Mouse (Mus musculus): ENCODE measurements around the gene Dynll2.
A peak's percentile ranks its signal among the peaks of the same experiment; 100 is the strongest.

Gene Dynll2

DNA sequence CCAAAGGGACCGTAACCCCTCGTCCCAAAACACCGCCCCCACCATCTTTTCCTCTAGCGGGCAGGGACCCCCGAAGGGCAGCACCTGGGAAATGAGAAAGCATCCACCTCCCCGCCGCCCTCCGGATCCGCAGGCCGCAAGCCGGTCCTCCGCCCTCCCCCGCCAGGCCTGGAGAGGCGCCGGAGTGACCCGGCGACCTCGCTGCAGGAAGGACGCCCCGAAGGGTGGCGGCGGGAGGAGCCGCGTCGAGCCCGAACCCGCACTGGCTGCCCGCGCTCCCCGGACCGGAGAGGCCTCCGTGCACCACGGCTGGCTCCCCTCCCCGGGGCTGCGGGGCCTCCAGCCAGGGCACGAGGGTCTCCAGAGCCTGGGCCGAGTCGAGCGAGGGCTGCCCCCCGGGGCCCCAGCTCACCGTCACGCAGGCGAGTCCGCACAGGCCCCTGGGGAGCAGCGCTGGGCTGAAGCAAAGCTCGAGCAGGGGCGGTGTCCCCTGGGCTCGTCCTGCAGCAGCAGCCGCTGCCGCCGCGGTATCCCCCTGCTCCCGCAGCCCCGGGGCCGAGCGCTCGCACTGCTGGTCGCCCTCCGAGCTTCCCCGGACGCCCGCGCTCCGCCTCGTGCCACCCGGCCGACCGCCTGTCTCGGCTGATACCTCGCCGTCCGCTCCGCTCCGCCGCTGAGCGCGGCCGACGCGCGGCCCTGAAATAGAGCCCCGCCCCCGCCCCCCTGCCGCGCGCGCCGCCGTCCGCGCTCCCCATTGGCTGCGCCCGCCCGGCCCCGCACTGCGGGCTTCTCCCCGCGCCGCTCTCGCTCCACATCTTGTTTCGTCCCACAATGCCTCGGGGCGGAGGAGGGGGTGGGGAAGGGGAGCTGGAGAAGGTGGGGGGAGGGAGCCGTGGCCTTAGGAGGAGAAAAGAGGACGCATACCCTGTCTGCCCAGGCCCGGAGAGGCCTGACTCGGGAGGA, at the start of gene Dynll2:
Gene Dynll2 (minus strand): TSS at position 703 of the 963 bp plus-strand sequence.
- H3K36me3 ChIP-seq (ENCODE audit: insufficient read depth, low read length): peaks cover 39% of the 10 kb centered on the region
- H3K27me3 ChIP-seq (ENCODE audit: insufficient read depth, low read length): no peaks in the 10 kb centered on the region
- no peaks in the 10 kb centered on the region for H3K9me3 ChIP-seq (ENCODE audit: low read length)
- peaks cover 51% of the 10 kb centered on the region for H3K4me1 ChIP-seq (replicated peaks; ENCODE audit: low read depth, low read length)
- peak within 1 kb of the TSS; percentile 100 for H3K4me3 ChIP-seq (replicated peaks; ENCODE audit: low read length)
- TF ChIP-seq NANOG (IDR thresholded peaks at IDR 0.05; ENCODE audit: borderline replicate concordance, low read length): no peak
- no peak for TF ChIP-seq POU5F1 (IDR thresholded peaks at IDR 0.05; ENCODE audit: borderline replicate concordance, low read length)
- no peak for TF ChIP-seq CTCF (conservative IDR thresholded peaks at IDR 0.05; ENCODE audit: low read length)

DNA sequence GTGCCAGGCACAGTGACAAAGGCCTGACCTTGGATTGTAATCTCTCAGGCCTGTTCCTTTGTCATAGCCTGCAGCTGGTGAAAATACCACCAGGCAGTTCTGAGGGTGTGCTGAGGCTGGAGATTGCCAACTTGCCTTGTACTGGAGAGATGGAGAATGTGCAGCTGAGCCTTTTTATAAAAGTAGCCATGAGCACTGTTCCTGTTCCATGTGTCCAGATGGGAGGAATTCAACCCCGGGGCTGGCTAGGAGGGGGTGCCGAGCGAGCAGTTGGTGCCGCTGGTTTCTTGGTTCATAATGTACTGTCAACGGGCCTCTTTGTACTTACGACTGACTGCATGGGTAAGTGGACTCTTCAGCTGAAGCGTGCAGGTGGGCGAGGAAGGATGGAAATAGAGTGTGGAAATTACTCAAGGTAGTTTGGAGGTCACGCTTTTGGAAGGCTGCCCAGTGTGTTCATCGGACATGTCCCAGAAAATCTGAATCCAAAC, 49.5 kb upstream of the Dynll2 start:
- no peaks in the 10 kb centered on the region for H3K9me3 ChIP-seq (ENCODE audit: low read length)
- H3K27me3 ChIP-seq (ENCODE audit: insufficient read depth, low read length): no peaks in the 10 kb centered on the region
- no peak overlapping the region for H3K4me3 ChIP-seq (replicated peaks; ENCODE audit: low read length)
- H3K4me1 ChIP-seq (replicated peaks; ENCODE audit: low read depth, low read length): peaks cover 57% of the 10 kb centered on the region
- TF ChIP-seq CTCF (conservative IDR thresholded peaks at IDR 0.05; ENCODE audit: low read length) (no peak), NANOG (IDR thresholded peaks at IDR 0.05; ENCODE audit: borderline replicate concordance, low read length) (no peak), POU5F1 (IDR thresholded peaks at IDR 0.05; ENCODE audit: borderline replicate concordance, low read length) (no peak)
- no peaks in the 10 kb centered on the region for H3K36me3 ChIP-seq (ENCODE audit: insufficient read depth, low read length)

DNA sequence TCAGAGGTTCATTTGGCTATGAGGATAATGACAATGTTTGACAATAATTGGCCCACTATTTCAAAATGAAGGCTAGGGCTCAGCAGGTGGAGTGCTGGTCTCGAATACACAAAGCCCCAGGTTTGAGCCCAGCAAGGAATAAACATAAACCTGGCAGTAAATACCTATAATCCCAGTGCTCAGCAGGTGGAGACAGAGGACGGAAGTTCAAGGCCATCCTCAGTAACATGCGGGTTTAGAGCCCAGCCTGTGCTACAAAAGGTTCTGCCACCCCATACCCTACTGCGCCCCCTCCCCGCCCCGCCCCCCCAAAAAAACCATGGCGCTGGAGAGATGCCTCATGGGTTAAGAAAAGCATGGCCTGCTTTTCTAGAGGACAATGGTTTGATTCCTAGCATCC, 48.6 kb upstream of the Dynll2 start:
- Histone ChIP-seq H3K4me1 (replicated peaks; ENCODE audit: low read depth, low read length) (peaks cover 65% of the 10 kb centered on the region), H3K27me3 (ENCODE audit: insufficient read depth, low read length) (no peaks in the 10 kb centered on the region), H3K4me3 (replicated peaks; ENCODE audit: low read length) (no peak overlapping the region), H3K36me3 (ENCODE audit: insufficient read depth, low read length) (no peaks in the 10 kb centered on the region), H3K9me3 (ENCODE audit: low read length) (no peaks in the 10 kb centered on the region)
- TF ChIP-seq POU5F1 (IDR thresholded peaks at IDR 0.05; ENCODE audit: borderline replicate concordance, low read length) (no peak), CTCF (conservative IDR thresholded peaks at IDR 0.05; ENCODE audit: low read length) (no peak), NANOG (IDR thresholded peaks at IDR 0.05; ENCODE audit: borderline replicate concordance, low read length) (no peak)

DNA sequence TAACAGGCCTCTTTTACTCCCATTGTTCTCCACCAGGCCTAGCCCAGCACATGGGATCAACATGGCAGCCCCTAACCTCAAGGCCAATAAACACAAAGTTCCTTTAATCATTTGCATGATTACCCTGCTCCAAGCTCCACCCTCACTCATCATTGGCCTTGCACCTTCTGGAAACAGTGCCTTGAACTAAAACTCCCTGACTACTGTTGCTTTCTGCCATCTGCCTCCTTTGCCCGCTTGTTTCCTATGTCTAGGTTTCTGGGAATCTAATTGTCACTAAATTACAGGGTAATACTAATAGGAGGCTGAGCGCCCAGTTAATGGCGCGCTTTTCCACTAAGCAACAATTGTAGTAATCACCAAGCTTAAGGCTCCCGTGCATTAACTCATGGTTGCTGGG, 44.4 kb upstream of the Dynll2 start:
- H3K9me3 ChIP-seq (ENCODE audit: low read length): no peaks in the 10 kb centered on the region
- H3K36me3 ChIP-seq (ENCODE audit: insufficient read depth, low read length): no peaks in the 10 kb centered on the region
- TF ChIP-seq CTCF (conservative IDR thresholded peaks at IDR 0.05; ENCODE audit: low read length) (no peak), POU5F1 (IDR thresholded peaks at IDR 0.05; ENCODE audit: borderline replicate concordance, low read length) (no peak), NANOG (IDR thresholded peaks at IDR 0.05; ENCODE audit: borderline replicate concordance, low read length) (no peak)
- H3K27me3 ChIP-seq (ENCODE audit: insufficient read depth, low read length): no peaks in the 10 kb centered on the region
- peaks cover 80% of the 10 kb centered on the region for H3K4me1 ChIP-seq (replicated peaks; ENCODE audit: low read depth, low read length)
- H3K4me3 ChIP-seq (replicated peaks; ENCODE audit: low read length): peak overlapping the region; percentile 54

DNA sequence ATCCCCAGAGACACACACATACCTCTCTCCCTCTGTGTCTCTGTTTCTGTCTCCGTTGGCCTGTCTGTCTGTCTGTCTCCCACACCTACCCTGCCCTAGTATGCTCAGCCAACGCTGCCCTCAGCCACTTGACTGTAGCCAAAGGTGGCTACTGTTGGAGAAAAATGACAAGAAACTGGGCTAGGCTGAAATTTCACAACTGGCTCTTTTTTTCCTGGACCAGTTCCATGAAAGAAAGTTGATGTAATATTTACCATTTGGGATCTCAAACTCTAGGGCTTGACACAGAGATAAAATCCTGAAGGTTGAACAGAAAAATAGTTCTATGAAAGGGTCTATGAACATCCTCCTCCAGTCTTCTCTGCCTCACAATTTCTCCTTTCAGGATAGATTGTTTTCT, 43.5 kb upstream of the Dynll2 start:
- no peaks in the 10 kb centered on the region for H3K9me3 ChIP-seq (ENCODE audit: low read length)
- H3K36me3 ChIP-seq (ENCODE audit: insufficient read depth, low read length): no peaks in the 10 kb centered on the region
- TF ChIP-seq POU5F1 (IDR thresholded peaks at IDR 0.05; ENCODE audit: borderline replicate concordance, low read length) (no peak), NANOG (IDR thresholded peaks at IDR 0.05; ENCODE audit: borderline replicate concordance, low read length) (no peak), CTCF (conservative IDR thresholded peaks at IDR 0.05; ENCODE audit: low read length) (no peak)
- H3K27me3 ChIP-seq (ENCODE audit: insufficient read depth, low read length): no peaks in the 10 kb centered on the region
- peaks cover 77% of the 10 kb centered on the region for H3K4me1 ChIP-seq (replicated peaks; ENCODE audit: low read depth, low read length)
- H3K4me3 ChIP-seq (replicated peaks; ENCODE audit: low read length): peak overlapping the region; percentile 54; the same call in 1 of the 2 replicates

DNA sequence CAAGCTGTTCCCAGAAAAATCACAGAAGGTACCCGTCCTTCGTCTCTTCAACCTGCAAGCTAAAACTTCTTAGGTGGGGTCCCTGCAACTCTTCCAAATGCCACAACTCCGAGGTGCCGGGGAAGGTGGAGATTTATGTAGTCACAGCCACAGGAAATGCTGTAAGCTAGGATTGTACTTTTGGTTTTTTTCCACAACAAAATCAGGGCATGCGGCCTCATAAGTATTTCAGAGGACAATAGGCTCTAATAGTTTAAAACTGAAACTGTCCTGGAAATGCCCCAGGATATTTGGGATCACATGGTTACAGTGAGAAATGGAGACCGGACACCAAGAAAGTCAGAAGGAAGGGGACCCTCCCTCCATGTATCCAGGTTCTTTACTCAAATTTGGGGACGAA, 42.9 kb upstream of the Dynll2 start:
- no peaks in the 10 kb centered on the region for H3K36me3 ChIP-seq (ENCODE audit: insufficient read depth, low read length)
- H3K27me3 ChIP-seq (ENCODE audit: insufficient read depth, low read length): no peaks in the 10 kb centered on the region
- peaks cover 82% of the 10 kb centered on the region for H3K4me1 ChIP-seq (replicated peaks; ENCODE audit: low read depth, low read length)
- H3K4me3 ChIP-seq (replicated peaks; ENCODE audit: low read length): peak overlapping the region; percentile 54
- TF ChIP-seq POU5F1 (IDR thresholded peaks at IDR 0.05; ENCODE audit: borderline replicate concordance, low read length) (no peak), CTCF (conservative IDR thresholded peaks at IDR 0.05; ENCODE audit: low read length) (no peak), NANOG (IDR thresholded peaks at IDR 0.05; ENCODE audit: borderline replicate concordance, low read length) (no peak)
- no peaks in the 10 kb centered on the region for H3K9me3 ChIP-seq (ENCODE audit: low read length)

DNA sequence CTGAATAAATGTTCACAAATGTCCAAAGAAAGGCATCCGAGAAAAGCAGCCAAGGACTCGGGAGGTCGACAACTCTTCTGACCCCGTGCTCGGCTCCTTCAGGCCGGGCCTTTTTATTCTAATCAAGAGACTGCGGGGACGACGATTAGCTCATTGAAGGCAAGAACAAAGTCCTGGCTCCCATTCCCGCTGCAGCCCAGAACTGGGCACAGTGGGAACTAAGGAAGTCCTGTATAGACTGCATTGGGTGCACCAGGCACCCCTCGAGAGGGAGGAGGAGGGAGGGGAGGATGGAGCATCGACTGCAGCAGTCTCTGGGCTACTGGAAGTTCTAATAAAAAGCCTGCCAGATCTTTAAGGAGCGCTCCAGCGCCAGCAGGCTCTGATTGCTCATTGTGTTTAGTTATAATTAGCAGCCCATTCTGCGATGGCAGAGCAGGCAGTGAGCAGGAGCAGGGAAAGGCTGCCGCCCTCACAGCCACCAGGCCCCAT, 40.9 kb upstream of the Dynll2 start:
- Histone ChIP-seq H3K9me3 (ENCODE audit: low read length) (no peaks in the 10 kb centered on the region), H3K27me3 (ENCODE audit: insufficient read depth, low read length) (no peaks in the 10 kb centered on the region), H3K36me3 (ENCODE audit: insufficient read depth, low read length) (no peaks in the 10 kb centered on the region), H3K4me1 (replicated peaks; ENCODE audit: low read depth, low read length) (peaks cover 76% of the 10 kb centered on the region), H3K4me3 (replicated peaks; ENCODE audit: low read length) (peak overlapping the region; percentile 59)
- TF ChIP-seq POU5F1 (IDR thresholded peaks at IDR 0.05; ENCODE audit: borderline replicate concordance, low read length): no peak
- TF ChIP-seq CTCF (conservative IDR thresholded peaks at IDR 0.05; ENCODE audit: low read length): no peak
- no peak for TF ChIP-seq NANOG (IDR thresholded peaks at IDR 0.05; ENCODE audit: borderline replicate concordance, low read length)

DNA sequence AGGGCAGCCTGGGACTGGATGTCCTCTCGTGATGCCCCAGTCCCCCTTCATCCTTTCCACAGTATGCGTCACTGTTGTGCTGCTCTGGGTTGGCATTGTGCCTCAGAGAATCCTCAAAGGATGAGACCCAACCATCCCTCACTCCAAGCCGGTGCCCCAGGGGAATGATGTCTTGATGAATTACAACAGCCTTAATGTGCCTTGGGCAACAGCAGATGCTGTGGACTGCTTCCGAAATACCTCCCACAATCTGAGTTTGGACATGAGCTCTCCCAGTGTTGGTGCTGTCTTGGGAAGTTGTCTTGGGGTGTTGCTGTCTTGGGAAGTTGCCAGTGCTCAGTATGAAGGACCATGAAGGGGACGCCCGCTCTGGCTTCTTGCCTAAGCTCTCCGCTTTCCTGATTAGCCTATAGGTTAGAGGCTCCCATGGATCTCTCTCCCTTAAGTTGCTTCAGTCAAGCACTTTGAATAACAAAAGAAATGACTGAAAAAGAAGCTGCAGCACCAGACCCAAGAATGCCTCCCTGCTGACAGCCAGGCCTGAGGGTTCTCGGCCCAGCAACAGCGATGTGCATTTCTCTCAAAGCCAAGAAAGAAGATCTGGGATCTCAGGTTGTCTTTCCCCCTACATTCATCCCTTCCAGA, 40.2 kb upstream of the Dynll2 start:
- Histone ChIP-seq H3K9me3 (ENCODE audit: low read length) (no peaks in the 10 kb centered on the region), H3K36me3 (ENCODE audit: insufficient read depth, low read length) (no peaks in the 10 kb centered on the region), H3K27me3 (ENCODE audit: insufficient read depth, low read length) (no peaks in the 10 kb centered on the region), H3K4me1 (replicated peaks; ENCODE audit: low read depth, low read length) (peaks cover 69% of the 10 kb centered on the region), H3K4me3 (replicated peaks; ENCODE audit: low read length) (peak overlapping the region; percentile 59)
- TF ChIP-seq CTCF (conservative IDR thresholded peaks at IDR 0.05; ENCODE audit: low read length) (no peak), POU5F1 (IDR thresholded peaks at IDR 0.05; ENCODE audit: borderline replicate concordance, low read length) (peak; percentile 79; the same call in 1 of the 2 replicates), NANOG (IDR thresholded peaks at IDR 0.05; ENCODE audit: borderline replicate concordance, low read length) (no peak; the same call in 1 of the 2 replicates)

All from E14TG2a.4 (cell line).